Mouse (Mus musculus) ES-Bruce4 (cell line): ENCODE data around the gene Apeh. TPM values are rescaled to one million over a fixed set of nuclear protein-coding genes. Genes with fewer than 3 reads are reported as not detected.

Source experiments
- H3K27ac ChIP-seq: 2 replicates; pipeline ENCODE4 v1.5.1; 2012; ENCODE audit warnings: low read length, inconsistent platforms; ENCODE audit not compliant: insufficient read depth
- H3K27me3 ChIP-seq: 2 replicates; pipeline ENCODE4 v1.6.1; 2012; ENCODE audit warnings: mild to moderate bottlenecking, low read length, inconsistent platforms; ENCODE audit not compliant: control insufficient read depth, poor library complexity, insufficient read depth, severe bottlenecking
- H3K36me3 ChIP-seq: 2 replicates; pipeline ENCODE4 v1.6.1; 2012; ENCODE audit warnings: inconsistent platforms, mild to moderate bottlenecking, low read length, moderate library complexity; ENCODE audit not compliant: control insufficient read depth, poor library complexity, insufficient read depth, severe bottlenecking
- H3K4me1 ChIP-seq: one replicate; pipeline ENCODE4 v1.8.1; 2011; ENCODE audit warnings: low read length; ENCODE audit not compliant: control insufficient read depth, insufficient read depth
- H3K4me3 ChIP-seq: 2 replicates; pipeline ENCODE4 v1.5.1; 2011; ENCODE audit warnings: low read depth, mild to moderate bottlenecking, low read length
- H3K9ac ChIP-seq: 2 replicates; pipeline ENCODE4 v1.6.1; 2012; ENCODE audit warnings: low read depth, mild to moderate bottlenecking, inconsistent platforms; ENCODE audit not compliant: poor library complexity, severe bottlenecking
- H3K9me3 ChIP-seq: replicated peaks from 2 replicates; pipeline ENCODE4 v1.6.1; 2012; ENCODE audit warnings: mild to moderate bottlenecking, low read length, inconsistent platforms; ENCODE audit not compliant: control insufficient read depth, poor library complexity, insufficient read depth, severe bottlenecking
- CTCF ChIP-seq: IDR thresholded peaks from one replicate; pipeline ENCODE4 v1.8.1; 2011; ENCODE audit warnings: low read depth, low read length
- EP300 ChIP-seq: IDR thresholded peaks from 2 replicates; pipeline ENCODE4 v1.6.1; 2011; ENCODE audit warnings: low read depth, low read length; ENCODE audit not compliant: insufficient read depth
- POLR2A ChIP-seq: IDR thresholded peaks from one replicate; pipeline ENCODE4 v1.8.1; 2011; ENCODE audit warnings: low read length; ENCODE audit not compliant: insufficient read depth
- polyA plus RNA-seq: library from polyadenylated mRNA; stranded (reverse); fragments of >200 nt; gene quantifications from 2 replicates; pipeline ENCODE4 v1.2.4, GENCODE M21; 2011; ENCODE audit warnings: low read depth; ENCODE audit not compliant: missing spikeins, insufficient read depth, insufficient read length

Gene Apeh
- polyA plus RNA-seq, 1 experiment = 48.1 TPM

DNA sequence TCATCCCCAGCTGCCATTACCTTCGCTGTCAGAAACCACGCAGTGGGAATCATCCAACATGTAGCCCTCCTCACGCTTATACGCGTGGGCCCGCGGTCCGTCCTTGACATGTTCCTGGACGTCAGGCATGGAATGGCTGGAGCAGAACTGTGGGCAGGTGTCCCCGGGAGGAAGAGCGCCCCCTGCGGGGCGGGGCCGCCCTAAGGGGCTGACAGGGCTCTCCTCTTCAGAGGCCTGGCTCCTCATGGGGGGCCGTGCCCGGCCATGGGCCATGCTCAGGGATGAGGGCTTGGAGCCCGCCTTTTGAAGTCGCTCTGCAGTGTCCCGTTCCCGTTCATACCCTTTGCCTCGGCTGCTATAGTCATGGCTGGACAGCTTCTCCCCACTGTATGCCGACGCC lies 11.7 kb upstream of the Apeh start:
- TF ChIP-seq EP300 = no peak
- TF ChIP-seq CTCF = peak; percentile 34
- no peak for TF ChIP-seq POLR2A
- no peaks in the 10 kb centered on the region for H3K9me3 ChIP-seq
- 0 out of 2 replicates have a peak overlapping the region, but pooled peaks have one; percentile 3 for H3K4me3 ChIP-seq
- H3K36me3 ChIP-seq = no peaks in the 10 kb centered on the region
- no peak overlapping the region for H3K27ac ChIP-seq
- H3K9ac ChIP-seq = no peak overlapping the region
- no peaks in the 10 kb centered on the region for H3K4me1 ChIP-seq
- H3K27me3 ChIP-seq = no peaks in the 10 kb centered on the region

DNA sequence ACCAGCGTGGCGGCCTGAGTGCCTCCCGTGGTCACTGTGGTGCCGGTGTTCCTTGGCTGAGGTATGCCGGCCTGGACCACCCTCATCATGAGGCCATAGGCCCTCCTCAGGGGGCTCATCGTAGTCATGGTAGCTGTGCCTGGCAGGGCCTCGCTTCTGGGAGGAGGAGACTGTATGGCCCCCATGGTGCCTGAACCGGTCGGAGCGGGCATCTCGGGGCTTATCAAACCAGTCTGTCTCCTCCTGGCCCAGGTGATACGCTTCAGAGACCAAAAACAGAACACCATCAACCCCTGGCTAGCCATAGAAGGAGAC lies 11.1 kb upstream of the Apeh start:
- H3K27ac ChIP-seq = no peak overlapping the region
- no peak for TF ChIP-seq EP300
- no peak for TF ChIP-seq POLR2A
- TF ChIP-seq CTCF = no peak
- peak overlapping the region; percentile 17 for H3K9ac ChIP-seq
- no peaks in the 10 kb centered on the region for H3K36me3 ChIP-seq
- no peaks in the 10 kb centered on the region for H3K4me1 ChIP-seq
- no peaks in the 10 kb centered on the region for H3K9me3 ChIP-seq
- H3K27me3 ChIP-seq = no peaks in the 10 kb centered on the region
- peak overlapping the region; percentile 21 for H3K4me3 ChIP-seq

DNA sequence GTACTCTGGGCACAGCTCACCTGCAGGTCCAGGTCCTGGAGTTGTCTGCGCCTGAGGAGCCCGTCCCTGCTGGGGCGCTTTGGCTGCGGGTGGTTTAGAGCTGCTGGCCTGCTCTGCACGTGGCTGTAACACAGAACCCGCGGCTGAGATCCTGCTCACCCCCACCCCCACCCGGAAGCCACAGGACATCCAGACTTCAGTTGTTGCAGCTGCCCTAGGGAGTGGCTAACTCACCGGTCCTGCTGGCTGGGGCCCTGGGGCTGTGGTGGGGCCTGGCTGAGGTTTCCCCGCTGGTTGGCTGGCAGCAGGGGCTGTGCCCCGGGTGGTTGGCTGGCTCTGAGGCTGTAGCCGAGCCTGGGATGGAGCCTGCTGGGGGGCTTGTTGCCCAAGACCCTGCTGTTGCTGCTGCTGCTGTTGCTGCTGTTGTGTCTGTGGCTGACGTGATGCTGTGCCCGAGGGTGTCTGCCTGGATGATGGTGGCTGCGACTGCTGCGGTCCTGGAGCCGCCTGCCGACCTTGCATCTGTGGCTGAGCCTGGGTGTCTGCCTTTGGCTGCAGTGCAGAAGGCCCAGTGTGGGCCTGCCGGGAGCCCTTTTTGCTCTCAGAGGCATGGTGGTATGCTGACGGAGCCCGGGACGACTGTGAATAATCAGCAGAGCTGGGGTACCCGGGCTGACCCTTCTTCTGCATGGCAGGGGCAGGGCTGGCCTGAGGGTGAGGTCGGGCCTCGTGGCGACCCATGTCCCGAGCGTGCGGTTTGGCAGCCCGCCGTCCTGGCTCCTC lies 10.6 kb upstream of the Apeh start:
- Histone ChIP-seq H3K9me3 (no peaks in the 10 kb centered on the region), H3K4me1 (no peaks in the 10 kb centered on the region), H3K27ac (no peak overlapping the region), H3K9ac (peak overlapping the region; percentile 17), H3K4me3 (peak overlapping the region; percentile 21), H3K36me3 (no peaks in the 10 kb centered on the region), H3K27me3 (no peaks in the 10 kb centered on the region)
- 0 out of 2 replicates have a peak, but pooled peaks have one; percentile 48 for TF ChIP-seq EP300
- no peak for TF ChIP-seq POLR2A
- TF ChIP-seq CTCF = no peak

DNA sequence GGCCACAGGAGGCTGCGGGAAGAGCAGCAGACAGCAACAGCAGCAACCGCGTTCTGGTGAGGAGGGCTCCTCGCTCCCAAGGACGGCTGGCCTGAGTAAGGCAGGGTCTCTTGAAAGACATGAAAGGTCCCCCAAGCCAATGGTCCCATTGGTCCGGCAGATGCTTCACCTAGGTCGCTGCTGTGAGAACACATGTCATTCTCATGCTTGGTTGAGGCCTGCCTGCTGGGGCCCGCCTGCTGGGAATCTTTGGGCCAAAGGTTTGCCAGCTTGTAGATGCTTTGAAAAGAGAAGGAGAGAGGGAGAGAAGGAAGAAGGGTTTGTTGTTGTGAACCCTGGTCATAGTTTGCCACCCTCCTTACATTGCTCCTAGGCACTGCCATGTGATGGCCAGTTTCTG lies 5.2 kb upstream of the Apeh start:
- Histone ChIP-seq H3K4me1 (peaks cover 5% of the 10 kb centered on the region), H3K27me3 (no peaks in the 10 kb centered on the region), H3K4me3 (no peak overlapping the region), H3K36me3 (no peaks in the 10 kb centered on the region), H3K27ac (no peak overlapping the region), H3K9ac (no peak overlapping the region), H3K9me3 (no peaks in the 10 kb centered on the region)
- TF ChIP-seq CTCF = no peak
- no peak for TF ChIP-seq POLR2A
- TF ChIP-seq EP300 = no peak

DNA sequence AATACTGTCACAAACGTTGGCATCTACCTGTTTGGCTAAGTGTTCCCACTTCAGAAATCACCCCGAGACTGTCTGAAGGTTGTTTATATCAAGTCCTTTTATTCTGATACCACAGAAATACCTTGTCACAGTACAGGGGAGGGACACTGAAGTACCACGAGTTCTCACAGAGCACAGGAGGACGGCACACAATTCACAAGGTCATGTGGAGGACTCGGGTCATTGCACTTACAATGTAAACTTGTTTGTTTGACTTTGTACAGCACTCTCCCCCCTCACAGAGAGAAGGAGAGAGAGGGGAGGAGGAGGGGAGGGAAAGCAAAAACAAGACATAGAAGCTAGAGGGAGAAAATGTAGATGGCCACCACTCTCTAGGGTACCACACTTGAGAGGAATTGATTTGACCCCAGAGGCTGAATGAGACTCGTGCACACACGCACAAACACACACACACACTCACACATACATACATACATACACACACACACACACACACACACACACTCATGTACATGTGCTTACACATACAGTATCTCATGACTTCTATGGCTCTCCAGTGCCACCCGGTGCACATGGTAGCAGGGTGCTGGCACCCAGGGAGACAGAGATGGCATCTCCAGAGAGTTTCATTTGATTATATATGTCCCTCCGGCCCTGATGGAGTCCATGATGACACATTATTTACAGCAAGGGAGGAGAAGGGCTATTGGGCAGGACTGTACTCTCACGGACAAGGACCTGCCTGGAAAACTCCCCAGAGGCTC lies 1.7 kb upstream of the Apeh start:
- Histone ChIP-seq H3K9me3 (no peaks in the 10 kb centered on the region), H3K4me1 (peaks cover 5% of the 10 kb centered on the region), H3K27ac (no peak overlapping the region), H3K36me3 (peaks cover 5% of the 10 kb centered on the region), H3K4me3 (no peak overlapping the region), H3K27me3 (no peaks in the 10 kb centered on the region), H3K9ac (no peak overlapping the region)
- TF ChIP-seq POLR2A (no peak), CTCF (no peak), EP300 (no peak)

DNA sequence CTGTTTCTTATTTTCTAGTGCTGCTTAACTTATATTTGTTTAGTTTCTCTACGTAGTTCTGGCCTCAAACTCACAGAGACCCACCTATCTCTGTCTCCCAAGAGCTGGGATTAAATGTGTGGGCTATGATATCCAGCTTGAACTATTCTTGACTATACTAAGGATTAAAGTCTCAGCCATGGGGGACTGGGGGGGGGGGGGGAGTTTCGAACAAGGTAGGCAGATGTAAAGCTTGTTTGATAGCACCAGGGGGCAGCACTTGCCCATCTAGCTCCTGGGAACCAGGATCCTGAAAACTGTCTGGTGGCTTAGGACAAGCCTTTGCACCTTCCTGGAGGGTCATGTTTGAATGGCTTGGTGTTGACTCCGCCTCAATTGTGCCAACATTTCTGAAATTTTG lies 1.1 kb upstream of the Apeh start:
- TF ChIP-seq CTCF = peak; percentile 68
- TF ChIP-seq POLR2A = no peak
- no peak overlapping the region for H3K27ac ChIP-seq
- H3K9ac ChIP-seq = no peak overlapping the region

More for the DNA sequence above, 1.1 kb upstream of the Apeh start:
- Histone ChIP-seq H3K9me3 (no peaks in the 10 kb centered on the region), H3K4me3 (no peak overlapping the region), H3K36me3 (peaks cover 10% of the 10 kb centered on the region), H3K27me3 (no peaks in the 10 kb centered on the region), H3K4me1 (peaks cover 5% of the 10 kb centered on the region)
